23 mouse cellular contexts compared by ENCODE assay signal in genomic region chr5:115479561-115479960, GRCm38 (mm10). TPM values are rescaled to one million over a fixed set of nuclear protein-coding genes. Genes with fewer than 3 reads are reported as not detected.
DNase-seq lines count a peak whose midpoint lies in the region; ATAC-seq and TF ChIP-seq lines count a peak whose summit lies in the region.
"Had no signal": no experiment of that assay in that cellular context is flagged by ENCODE, and none has a peak within 500 bp of the region (broad histone marks: within the 10 kb centered on the region; RNA-seq: fewer than 3 reads in every experiment).

No protein-coding gene starts in this region.

- no peak overlapping the region for H3K9ac ChIP-seq in forebrain, postnatal 0 days
- no peak overlapping the region for H3K9ac ChIP-seq in forebrain, embryonic 16.5 days (replicated peaks; ENCODE audit: low read depth, low read length)
- H3K9ac ChIP-seq in limb, embryonic 13.5 days = no peak overlapping the region
- peak overlapping the region; percentile 51; the same call in 1 of the 2 replicates for H3K9ac ChIP-seq in ES-E14 (ENCODE audit: insufficient read depth, low read depth, low read length, poor library complexity, severe bottlenecking)
- H3K9ac ChIP-seq: limb, embryonic 15.5 days; lung, embryonic 15.5 days had no signal

- H3K9me3 ChIP-seq in forebrain, postnatal 0 days (ENCODE audit: low read length) = no peaks in the 10 kb centered on the region
- H3K9me3 ChIP-seq in forebrain, embryonic 16.5 days (ENCODE audit: control insufficient read depth, low read length) = no peaks in the 10 kb centered on the region
- no peaks in the 10 kb centered on the region for H3K9me3 ChIP-seq in limb, embryonic 13.5 days
- H3K9me3 ChIP-seq in limb, embryonic 10.5 days (replicated peaks) = no peaks in the 10 kb centered on the region
- H3K9me3 ChIP-seq in E14TG2a.4 (ENCODE audit: low read length) (no peaks in the 10 kb centered on the region), ES-E14 (ENCODE audit: control insufficient read depth, insufficient read depth, low read depth, low read length) (no peaks in the 10 kb centered on the region)
- H3K9me3 ChIP-seq: heart, embryonic 10.5 days; limb, embryonic 15.5 days; lung, embryonic 15.5 days had no signal

- peaks cover 13% of the 10 kb centered on the region for H3K4me1 ChIP-seq in forebrain, postnatal 0 days (ENCODE audit: insufficient read depth)
- peaks cover 30% of the 10 kb centered on the region for H3K4me1 ChIP-seq in forebrain, embryonic 16.5 days (replicated peaks; ENCODE audit: control insufficient read depth, insufficient read depth, low read length)
- H3K4me1 ChIP-seq in limb, embryonic 13.5 days = peaks cover 24% of the 10 kb centered on the region
- peaks cover 31% of the 10 kb centered on the region for H3K4me1 ChIP-seq in limb, embryonic 10.5 days
- H3K4me1 ChIP-seq in E14TG2a.4 (replicated peaks; ENCODE audit: low read depth, low read length) (peaks cover 79% of the 10 kb centered on the region), ES-E14 (ENCODE audit: control insufficient read depth in 2 of 2, insufficient read depth in 2 of 2, low read length in 2 of 2, poor library complexity in 1 of 2) (peaks cover 0 to 4% of the 10 kb centered on the region in 2 experiments)

- H3K27me3 ChIP-seq in forebrain, postnatal 0 days (ENCODE audit: insufficient read depth, low read length) = no peaks in the 10 kb centered on the region
- no peaks in the 10 kb centered on the region for H3K27me3 ChIP-seq in forebrain, embryonic 16.5 days (replicated peaks; ENCODE audit: control insufficient read depth, insufficient read depth, low read length)
- peaks cover 30% of the 10 kb centered on the region for H3K27me3 ChIP-seq in limb, embryonic 13.5 days
- H3K27me3 ChIP-seq in limb, embryonic 10.5 days (ENCODE audit: low read depth, poor library complexity, severe bottlenecking) = peaks cover 45% of the 10 kb centered on the region
- H3K27me3 ChIP-seq in E14TG2a.4 (ENCODE audit: insufficient read depth, low read length) = peaks cover 6% of the 10 kb centered on the region
- H3K27me3 ChIP-seq: limb, embryonic 15.5 days; lung, embryonic 15.5 days had no signal

- DNase-seq in forebrain, postnatal 0 days = no peak
- no peak for DNase-seq in limb, embryonic 10.5 days (ENCODE audit: low spot score)
- DNase-seq in ES-E14 (ENCODE audit: low read depth, low spot score) = no peak
- no peak for DNase-seq in kidney, adult 18-20 months
- no peak for DNase-seq in frontal cortex, postnatal 36 days (ENCODE audit: low spot score in 2 of 2)
- DNase-seq: cerebellum, adult 18-20 months; gastrocnemius, postnatal 14 days; kidney, adult 2 months had no signal

- no peaks in the 10 kb centered on the region for H3K36me3 ChIP-seq in forebrain, postnatal 0 days (ENCODE audit: insufficient read depth)
- no peaks in the 10 kb centered on the region for H3K36me3 ChIP-seq in forebrain, embryonic 16.5 days (ENCODE audit: control insufficient read depth, insufficient read depth)
- peaks cover 24% of the 10 kb centered on the region for H3K36me3 ChIP-seq in limb, embryonic 13.5 days
- peaks cover 9% of the 10 kb centered on the region for H3K36me3 ChIP-seq in limb, embryonic 10.5 days
- H3K36me3 ChIP-seq in E14TG2a.4 (ENCODE audit: insufficient read depth, low read length) = peaks cover 18% of the 10 kb centered on the region
- H3K36me3 ChIP-seq in ES-E14 (ENCODE audit: control insufficient read depth, insufficient read depth, low read length, poor library complexity, severe bottlenecking) = peaks cover 10% of the 10 kb centered on the region
- H3K36me3 ChIP-seq: lung, embryonic 15.5 days had no signal

- no peak for TF ChIP-seq CTCF in forebrain, postnatal 0 days (IDR thresholded peaks at IDR 0.05; ENCODE audit: low read depth)
- no peak for TF ChIP-seq CTCF in E14TG2a.4 (conservative IDR thresholded peaks at IDR 0.05; ENCODE audit: low read length)

- no peak for ATAC-seq in forebrain, postnatal 0 days
- no peak for ATAC-seq in forebrain, embryonic 16.5 days
- ATAC-seq in limb, embryonic 13.5 days (ENCODE audit: low FRiP score, low read depth) = no peak

- H3K4me2 ChIP-seq in forebrain, postnatal 0 days (ENCODE audit: low read depth) = 0 out of 2 replicates have a peak overlapping the region, but pooled peaks have one; percentile 41
- H3K4me2 ChIP-seq in forebrain, embryonic 16.5 days (ENCODE audit: low read length) = no peak overlapping the region
- H3K4me2 ChIP-seq in limb, embryonic 13.5 days (replicated peaks) = peak overlapping the region; percentile 56; the same call in 1 of the 2 replicates

- in situ Hi-C loops in ES-E14 (cut with MboI; ENCODE audit: low sequenced_read_pairs in 2 of 2, unreplicated experiment in 2 of 2) = no loop called here

- no peak overlapping the region for H3K4me3 ChIP-seq in forebrain, postnatal 0 days (ENCODE audit: low read depth, low read length)
- no peak overlapping the region for H3K4me3 ChIP-seq in forebrain, embryonic 16.5 days (replicated peaks; ENCODE audit: low read length)
- H3K4me3 ChIP-seq in limb, embryonic 13.5 days = no peak overlapping the region
- no peak overlapping the region for H3K4me3 ChIP-seq in limb, embryonic 10.5 days
- H3K4me3 ChIP-seq in E14TG2a.4 (replicated peaks; ENCODE audit: low read length) = peak overlapping the region; percentile 77
- H3K4me3 ChIP-seq in ES-E14 (ENCODE audit: insufficient read depth in 1 of 2, low read depth in 1 of 2, low read length in 2 of 2, poor library complexity in 1 of 2, severe bottlenecking in 1 of 2) = peak overlapping the region; percentile 66 to 69

- 45% methylated on average over 15 of the region's 15 CpGs for WGBS in forebrain, postnatal 0 days
- WGBS in forebrain, embryonic 16.5 days = 37% methylated on average over 15 of the region's 15 CpGs
- WGBS in limb, embryonic 13.5 days = 40% methylated on average over 15 of the region's 15 CpGs
- WGBS in limb, embryonic 10.5 days = 36% methylated on average over 15 of the region's 15 CpGs

- no peak overlapping the region for H3K27ac ChIP-seq in forebrain, postnatal 0 days (ENCODE audit: low read depth, low read length)
- no peak overlapping the region for H3K27ac ChIP-seq in forebrain, embryonic 16.5 days (ENCODE audit: low read length)
- H3K27ac ChIP-seq in limb, embryonic 13.5 days = no peak overlapping the region
- no peak overlapping the region for H3K27ac ChIP-seq in limb, embryonic 10.5 days
- H3K27ac ChIP-seq in ES-E14 (ENCODE audit: insufficient read depth, low read depth, low read length, poor library complexity, severe bottlenecking) = peak overlapping the region; percentile 79
- H3K27ac ChIP-seq: heart, embryonic 10.5 days; limb, embryonic 15.5 days; lung, embryonic 15.5 days had no signal

TF ChIP-seq in ES-E14, 5 proteins besides CTCF, POLR2A, EP300 and RAD21:
- TF ChIP-seq ZC3H11A (IDR thresholded peaks at IDR 0.05; ENCODE audit: borderline replicate concordance, low read depth, low read length) (no peak), HCFC1 (IDR thresholded peaks at IDR 0.05; ENCODE audit: borderline replicate concordance, insufficient read depth, low read length) (no peak)

RNA-seq across cellular contexts. Expression of gene Sirt4, which starts 5.0 kb away (rescaled TPM):
- total RNA-seq in forebrain, postnatal 0 days (2014; rRNA removed) = 34.5 and 36.3 TPM in 2 replicates
- 18.3 and 18.8 TPM in 2 replicates for polyA plus RNA-seq in forebrain, postnatal 0 days (2015; fragmentation: Nextera tagmentation; extraction: Ambion mirVana)
- 32.7 and 37.6 TPM in 2 replicates for polyA plus RNA-seq in forebrain, embryonic 16.5 days (2015; fragmentation: Nextera tagmentation; extraction: Ambion mirVana)
- polyA plus RNA-seq in limb, embryonic 13.5 days (2015; fragmentation: Nextera tagmentation; extraction: Ambion mirVana) = 25.8 and 27.5 TPM in 2 replicates
- 16.0 and 18.5 TPM in 2 replicates for polyA plus RNA-seq in limb, embryonic 10.5 days (2016; fragmentation: Nextera tagmentation; extraction: Ambion mirVana)
- 15.3 and 25.7 TPM in 2 replicates for total RNA-seq in ES-E14 (2012; rRNA removed)

RNA-seq across cellular contexts. Expression of gene Pla2g1b, which starts 13.5 kb away (rescaled TPM):
- total RNA-seq in forebrain, postnatal 0 days (2014; rRNA removed) = not detected in 2 replicates
- not detected in 2 replicates for polyA plus RNA-seq in forebrain, postnatal 0 days (2015; fragmentation: Nextera tagmentation; extraction: Ambion mirVana)
- not detected in 2 replicates for polyA plus RNA-seq in forebrain, embryonic 16.5 days (2015; fragmentation: Nextera tagmentation; extraction: Ambion mirVana)
- not detected in 2 replicates for polyA plus RNA-seq in limb, embryonic 13.5 days (2015; fragmentation: Nextera tagmentation; extraction: Ambion mirVana)
- not detected in 2 replicates for polyA plus RNA-seq in limb, embryonic 10.5 days (2016; fragmentation: Nextera tagmentation; extraction: Ambion mirVana)
- 31.1 and 36.6 TPM in 2 replicates for total RNA-seq in ES-E14 (2012; rRNA removed)
- total RNA-seq: adrenal gland, postnatal 36 days; common myeloid progenitor, adult 5-6 weeks; gastrocnemius, postnatal 14 days; heart, postnatal 25 days; layer of hippocampus, adult 18-20 months; layer of hippocampus, postnatal 25 days; left cerebral cortex, postnatal 10 days had no signal
- polyA plus RNA-seq: embryonic facial prominence, embryonic 11.5 days; erythroblast, embryonic 14.5 days; frontal cortex, adult 2 months; limb, embryonic 15.5 days had no signal

RNA-seq across cellular contexts. Expression of gene Pxn, which starts 26.9 kb away (rescaled TPM):
- 23.5 and 29.8 TPM in 2 replicates for total RNA-seq in forebrain, postnatal 0 days (2014; rRNA removed)
- 14.1 and 14.8 TPM in 2 replicates for polyA plus RNA-seq in forebrain, postnatal 0 days (2015; fragmentation: Nextera tagmentation; extraction: Ambion mirVana)
- 20.6 and 22.5 TPM in 2 replicates for polyA plus RNA-seq in forebrain, embryonic 16.5 days (2015; fragmentation: Nextera tagmentation; extraction: Ambion mirVana)
- polyA plus RNA-seq in limb, embryonic 13.5 days (2015; fragmentation: Nextera tagmentation; extraction: Ambion mirVana) = 46.9 and 54.0 TPM in 2 replicates
- 36.8 and 45.3 TPM in 2 replicates for polyA plus RNA-seq in limb, embryonic 10.5 days (2016; fragmentation: Nextera tagmentation; extraction: Ambion mirVana)
- total RNA-seq in ES-E14 (2012; rRNA removed) = 25.5 and 29.4 TPM in 2 replicates

RNA-seq across cellular contexts. Expression of gene Msi1, which starts 50.2 kb away (rescaled TPM):
- total RNA-seq in forebrain, postnatal 0 days (2014; rRNA removed) = 53.8 and 65.9 TPM in 2 replicates
- 48.2 and 49.9 TPM in 2 replicates for polyA plus RNA-seq in forebrain, postnatal 0 days (2015; fragmentation: Nextera tagmentation; extraction: Ambion mirVana)
- 53.9 and 62.2 TPM in 2 replicates for polyA plus RNA-seq in forebrain, embryonic 16.5 days (2015; fragmentation: Nextera tagmentation; extraction: Ambion mirVana)
- 18.2 and 18.4 TPM in 2 replicates for polyA plus RNA-seq in limb, embryonic 13.5 days (2015; fragmentation: Nextera tagmentation; extraction: Ambion mirVana)
- polyA plus RNA-seq in limb, embryonic 10.5 days (2016; fragmentation: Nextera tagmentation; extraction: Ambion mirVana) = 54.0 and 60.6 TPM in 2 replicates
- total RNA-seq in ES-E14 (2012; rRNA removed) = 5.6 and 9.0 TPM in 2 replicates
- total RNA-seq: common myeloid progenitor, adult 5-6 weeks had no signal

Comparison
In these comparisons a context has a peak if more than half of its experiments do, and no peak if none do; other contexts are left out.
1. H3K4me3 ChIP-seq: peak in E14TG2a.4 (single experiment) and ES-E14 (2 of 2); none in forebrain, postnatal 0 days (single experiment), forebrain, embryonic 16.5 days (single experiment), limb, embryonic 13.5 days (single experiment) and limb, embryonic 10.5 days (single experiment).